Mouse (Mus musculus): Measurements from ENCODE around the gene Krba1. TPM values are rescaled to one million over a fixed set of nuclear protein-coding genes. Genes with fewer than 3 reads are reported as not detected.

Gene Krba1
- 10 to 100 TPM in 1 of 2 experiments, 1 to 10 TPM in 1; 8.7 to 11.0 TPM for total RNA-seq (2021)
- long read RNA-seq, experiment 1, full-length matches to known transcripts, result 4 of 12 reads
- long read RNA-seq, experiment 1, partial matches to known transcripts, result 3 of 12 reads
- long read RNA-seq, experiment 1, other reads (novel, unspliced or antisense), result 5 of 12 reads
- long read RNA-seq, experiment 2, full-length matches to known transcripts, result 4 of 9 reads
- long read RNA-seq, experiment 2, partial matches to known transcripts, result 4 of 9 reads
- long read RNA-seq, experiment 2, other reads (novel, unspliced or antisense), result 1 of 9 reads

DNA sequence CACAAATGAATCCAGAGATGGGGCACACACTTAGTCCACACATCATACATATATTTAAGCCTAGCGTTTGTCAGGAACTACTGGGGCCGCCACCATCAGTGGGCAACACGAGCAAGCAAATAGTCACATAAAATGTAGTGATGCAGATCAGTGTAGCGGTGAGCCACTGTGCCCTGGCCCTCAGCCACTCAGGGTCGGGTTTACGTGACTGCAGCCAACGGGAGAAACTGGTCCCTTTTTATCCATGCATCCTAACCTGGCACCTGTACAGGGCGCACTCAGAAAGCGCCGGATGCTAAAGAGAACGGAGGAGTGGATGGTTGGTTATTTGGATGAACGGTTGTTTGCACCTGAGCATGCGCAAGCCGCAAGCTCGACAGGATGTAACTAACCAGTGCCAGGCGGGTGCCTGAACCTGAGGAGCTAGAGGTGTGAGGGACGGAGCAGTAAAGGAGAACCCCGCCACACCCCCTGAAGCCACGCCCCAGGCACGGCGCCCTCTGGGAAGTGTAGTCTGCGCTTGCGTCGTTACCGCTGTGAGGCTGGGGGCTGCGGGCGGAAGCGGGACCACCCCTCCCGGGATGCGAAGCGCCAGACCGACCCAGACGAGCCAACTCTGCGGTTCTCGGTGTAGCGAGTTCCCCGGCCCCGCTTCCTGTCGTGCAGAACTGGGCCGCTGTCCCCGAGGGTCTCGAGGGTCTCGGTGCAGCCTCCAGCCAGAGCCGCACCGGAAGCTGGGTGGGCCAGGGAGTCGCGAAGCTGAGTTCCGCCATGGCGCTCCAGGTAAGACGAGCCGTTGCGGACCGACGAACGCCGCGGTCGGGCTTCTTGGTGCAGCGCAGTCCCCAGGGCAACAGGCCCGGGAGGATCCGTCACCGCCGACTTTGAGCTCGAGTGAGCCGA, at the start of gene Krba1:
Gene Krba1 (plus strand): TSS at position 482 of the 903 bp plus-strand sequence.
- DNase-seq, result peak; percentile 78
- intact Hi-C loops (cut with DNase I; ENCODE audit: low total_unique reads), result no loop called here

DNA sequence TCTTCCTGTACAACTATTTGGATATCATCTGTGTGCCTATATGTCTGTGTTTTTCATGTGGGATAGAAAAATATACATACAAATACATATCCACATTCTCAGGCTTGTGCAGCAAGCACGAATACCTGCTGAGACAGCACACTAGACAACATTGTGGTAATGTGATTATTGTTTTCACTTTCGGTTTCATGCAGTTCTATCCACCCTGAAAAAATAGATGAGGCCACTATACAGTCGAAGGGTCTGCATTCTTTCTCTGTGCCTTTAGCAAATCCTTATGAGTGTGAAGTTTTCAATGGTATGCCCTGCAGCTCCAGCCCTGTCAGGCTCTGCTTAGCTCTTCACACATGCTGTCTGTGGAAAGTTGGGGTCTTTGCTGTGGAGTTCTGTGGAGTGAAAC, 36.5 kb upstream of the Krba1 start:
- intact Hi-C loops (cut with DNase I; ENCODE audit: low total_unique reads), result no loop called here
- DNase-seq, result no peak

- DNase-seq, result no peak
- intact Hi-C loops (cut with DNase I; ENCODE audit: low total_unique reads), result no loop called here
Measured at GRCm38 (mm10) chr6:48366322-48366996, 28.9 kb upstream of the Krba1 start.

DNA sequence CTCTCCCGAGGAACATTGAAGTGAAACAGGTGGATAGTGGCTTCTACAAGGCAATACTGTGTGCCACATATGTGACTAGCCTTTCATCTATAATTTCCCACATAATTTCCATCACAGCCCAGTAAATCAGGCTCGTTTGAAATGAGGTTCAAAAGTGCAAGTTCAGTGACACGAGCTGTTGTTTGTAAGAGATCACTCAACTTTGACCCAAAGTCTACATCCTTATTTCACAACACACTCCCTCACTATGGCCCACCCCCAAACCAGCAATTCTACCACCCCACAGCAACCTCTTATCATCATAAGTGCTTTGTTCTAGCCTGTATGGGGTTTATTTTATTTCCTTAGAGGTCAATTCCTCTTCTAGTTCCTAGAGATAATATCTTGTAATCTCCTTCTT, 7.2 kb upstream of the Krba1 start:
- intact Hi-C loops (cut with DNase I; ENCODE audit: low total_unique reads), result no loop called here

GRCm38 (mm10) chr6:48393811-48394210, 1.6 kb upstream of the Krba1 start:
- DNase-seq, result no peak
- intact Hi-C loops (cut with DNase I; ENCODE audit: low total_unique reads), result no loop called here

More for the DNA sequence above, 7.2 kb upstream of the Krba1 start:
- DNase-seq, result no peak

DNA sequence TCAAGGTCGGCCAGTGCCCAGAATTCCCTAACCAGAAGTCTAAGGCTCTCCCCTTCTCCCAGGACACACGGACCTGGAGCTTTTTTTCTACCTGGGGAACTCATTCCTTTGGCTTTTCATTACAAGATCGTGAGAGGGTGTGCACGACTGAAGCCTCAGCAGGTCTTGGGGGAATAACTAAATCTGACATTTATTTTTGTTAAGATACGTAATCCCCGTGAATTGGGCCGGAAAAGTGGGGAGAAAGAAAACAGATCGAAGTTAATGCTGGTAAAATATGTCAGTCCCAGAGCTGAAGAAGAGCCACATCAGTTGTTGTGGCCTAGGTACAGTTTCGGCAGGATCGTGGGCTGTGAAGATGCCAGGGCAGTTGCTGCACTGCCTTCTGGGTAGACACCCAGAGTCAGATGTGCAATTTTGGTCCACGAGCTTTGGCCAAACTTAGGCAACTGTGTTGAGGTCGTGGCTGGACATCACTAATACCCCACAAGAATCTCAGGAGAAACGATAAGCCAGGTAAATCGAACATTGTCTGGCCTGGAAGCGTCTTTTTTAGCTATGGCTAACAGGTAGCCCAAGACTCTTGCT, 716 bp downstream of the Krba1 start:
- DNase-seq, result no peak
- intact Hi-C loops (cut with DNase I; ENCODE audit: low total_unique reads), result no loop called here

DNA sequence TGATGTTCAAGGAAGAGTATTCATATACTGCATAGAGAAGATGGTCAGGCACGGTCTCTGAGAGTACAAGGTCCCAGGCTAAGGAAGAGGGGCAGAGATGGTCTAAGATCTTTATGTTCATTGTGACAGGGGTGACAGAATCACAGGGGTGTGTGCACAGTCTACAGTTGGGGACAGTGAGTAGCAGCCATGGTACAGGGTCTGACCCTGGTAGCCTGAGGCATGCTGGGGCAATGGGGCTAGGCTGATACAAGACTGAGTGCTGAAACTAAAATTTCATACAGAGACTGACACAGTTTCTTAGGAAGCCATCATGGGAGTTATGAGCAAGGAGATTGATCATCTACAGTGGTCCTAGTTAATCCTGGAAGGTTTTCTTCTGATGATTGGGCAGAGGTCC, 1.3 kb downstream of the Krba1 start:
- intact Hi-C loops (cut with DNase I; ENCODE audit: low total_unique reads), result no loop called here
- DNase-seq, result no peak

- no peak for DNase-seq
Measured at GRCm38 (mm10) chr6:48397336-48397735, 1.9 kb downstream of the Krba1 start.

DNA sequence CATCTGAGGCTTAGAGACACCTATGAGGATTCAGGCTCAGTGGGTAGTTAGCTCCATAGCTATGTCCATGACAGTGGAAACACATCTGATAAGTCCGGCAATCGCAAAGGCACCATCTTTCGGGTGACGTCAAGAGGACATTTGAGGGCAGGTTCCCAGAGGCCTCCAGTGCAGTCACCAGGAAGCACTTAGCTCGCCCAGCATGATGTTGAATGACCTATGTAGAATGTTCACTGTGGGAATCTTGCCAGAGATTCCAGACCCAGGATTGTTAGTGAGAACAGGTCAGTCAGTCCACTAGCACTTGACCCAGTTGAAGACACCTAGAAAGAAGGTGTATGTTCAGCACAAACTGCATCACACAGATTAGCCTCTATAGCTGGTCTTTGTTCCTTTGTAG, 4.5 kb downstream of the Krba1 start:
- intact Hi-C loops (cut with DNase I; ENCODE audit: low total_unique reads), result no loop called here
- DNase-seq, result no peak

More at GRCm38 (mm10) chr6:48397336-48397735, 1.9 kb downstream of the Krba1 start:
- intact Hi-C loops (cut with DNase I; ENCODE audit: low total_unique reads), result no loop called here

DNA sequence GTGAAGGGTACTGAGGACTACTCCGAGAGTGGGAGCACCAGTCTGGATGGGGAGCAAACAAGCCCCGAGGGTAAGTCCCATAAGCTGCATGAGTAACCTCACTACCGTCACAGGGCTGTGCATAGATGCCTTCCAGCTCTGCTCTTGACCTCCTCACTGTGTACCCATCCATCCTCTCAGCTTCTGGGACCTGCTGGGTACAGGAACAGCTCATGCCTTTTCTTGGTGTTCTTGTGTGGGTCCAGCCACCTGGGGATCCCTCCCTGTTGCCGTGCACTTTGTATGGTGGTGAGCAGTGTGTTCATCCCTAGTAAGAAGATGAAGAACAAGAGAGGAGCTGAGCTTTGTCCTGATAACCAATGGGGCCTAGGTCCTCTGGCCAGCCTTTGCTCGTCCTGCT, 8.7 kb downstream of the Krba1 start:
- intact Hi-C loops (cut with DNase I; ENCODE audit: low total_unique reads), result no loop called here
- no peak for DNase-seq

DNA sequence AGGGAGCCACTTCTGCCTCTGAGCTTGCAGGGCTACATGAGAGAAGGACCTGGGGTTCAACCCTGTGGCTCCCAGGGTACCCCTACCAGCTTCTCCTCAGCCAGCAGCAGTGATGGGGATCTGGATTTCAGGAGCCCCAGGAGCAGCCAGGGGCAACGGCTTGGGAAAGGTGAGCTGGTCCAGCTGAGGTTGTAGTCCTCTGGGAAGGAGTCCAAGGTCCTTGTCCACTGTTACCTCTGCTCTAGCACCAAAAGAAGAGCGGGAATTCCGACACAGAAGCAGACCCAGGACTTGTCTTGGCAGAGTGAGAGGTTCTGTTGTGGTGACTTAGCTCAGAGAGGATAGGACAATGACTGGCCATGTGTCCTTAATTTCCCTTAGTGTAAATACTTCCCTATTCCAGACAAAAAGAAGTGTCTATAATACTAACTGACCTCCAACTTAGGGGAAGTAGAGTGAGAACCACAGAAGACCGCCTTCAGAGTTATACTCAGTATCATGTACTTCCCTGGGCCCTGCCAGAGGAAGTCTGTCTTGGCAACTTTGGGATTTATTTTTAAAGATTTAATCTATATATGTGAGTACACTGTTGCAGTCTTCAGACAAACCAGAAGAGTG, 14.4 kb downstream of the Krba1 start:
- intact Hi-C loops (cut with DNase I; ENCODE audit: low total_unique reads), result no loop called here
- no peak for DNase-seq

DNA sequence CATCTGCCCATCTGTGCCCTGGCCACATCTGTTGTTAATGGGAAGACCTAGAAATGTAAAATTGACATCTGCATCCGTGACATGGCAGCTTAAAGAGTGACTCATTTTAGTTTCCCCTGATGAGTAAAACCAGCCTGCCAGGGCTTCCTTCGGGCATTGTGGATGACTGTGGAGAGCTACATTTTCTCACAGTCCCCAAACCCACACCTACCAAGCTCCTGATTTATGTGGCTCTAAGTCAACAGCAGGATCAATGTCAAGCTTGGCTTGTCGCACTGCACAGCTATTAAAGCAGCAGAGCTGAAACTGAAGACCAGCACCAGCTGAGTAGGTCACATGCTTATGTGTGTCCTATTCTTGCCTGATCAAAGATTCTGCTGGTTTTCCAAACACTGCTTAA, 15.2 kb downstream of the Krba1 start:
- intact Hi-C loops (cut with DNase I; ENCODE audit: low total_unique reads), result no loop called here
- peak; percentile 36 for DNase-seq

- intact Hi-C loops (cut with DNase I; ENCODE audit: low total_unique reads), result no loop called here
- no peak for DNase-seq
Measured at GRCm38 (mm10) chr6:48411193-48412092, 16.1 kb downstream of the Krba1 start.

- DNase-seq, result no peak
Measured at GRCm38 (mm10) chr6:48412147-48412546, 16.8 kb downstream of the Krba1 start.

DNA sequence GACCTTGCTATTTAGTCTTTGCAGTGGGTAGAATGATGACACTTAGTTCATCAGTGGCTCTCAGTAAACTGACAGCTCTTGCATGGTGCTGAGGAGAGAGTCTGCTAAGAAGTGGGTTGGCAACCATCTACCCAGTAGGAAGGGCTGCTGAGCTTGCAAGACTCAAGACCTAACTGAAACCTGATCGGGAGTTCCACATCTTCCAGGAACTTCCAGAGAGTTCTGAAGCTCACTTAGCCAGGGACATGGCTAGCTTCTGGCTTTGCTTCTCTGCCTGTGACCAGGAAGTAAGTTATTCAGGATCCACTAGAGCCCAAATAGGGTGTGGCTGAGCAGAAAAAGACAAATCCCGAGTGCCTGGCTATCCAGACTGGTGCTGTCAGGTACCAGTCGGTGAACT, 17.3 kb downstream of the Krba1 start:
- intact Hi-C loops (cut with DNase I; ENCODE audit: low total_unique reads), result no loop called here
- no peak for DNase-seq

More at GRCm38 (mm10) chr6:48412147-48412546, 16.8 kb downstream of the Krba1 start:
- intact Hi-C loops (cut with DNase I; ENCODE audit: low total_unique reads), result no loop called here

- intact Hi-C loops (cut with DNase I; ENCODE audit: low total_unique reads), result no loop called here
- DNase-seq, result no peak
Measured at GRCm38 (mm10) chr6:48413081-48413480, 17.7 kb downstream of the Krba1 start.

DNA sequence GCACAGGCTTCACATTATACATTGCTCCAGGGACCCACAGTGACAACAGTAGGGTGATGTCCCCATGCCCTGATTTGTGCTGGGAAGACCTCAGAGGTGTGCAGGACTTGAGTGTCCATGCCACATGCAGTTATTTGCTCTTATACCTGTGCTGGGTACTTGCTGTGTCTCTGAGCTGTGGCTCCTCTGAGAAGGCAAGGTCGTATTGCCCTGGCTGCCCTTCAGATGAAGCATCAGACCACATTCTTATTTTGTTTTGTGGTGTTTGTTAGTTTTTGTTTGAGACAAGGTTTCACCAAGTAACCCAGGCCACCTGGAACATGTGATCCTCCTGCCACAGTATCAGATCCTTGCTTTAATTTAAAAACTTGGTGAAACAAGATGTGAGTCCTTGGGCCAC, 19.5 kb downstream of the Krba1 start:
- no peak for DNase-seq
- intact Hi-C loops (cut with DNase I; ENCODE audit: low total_unique reads), result no loop called here

DNA sequence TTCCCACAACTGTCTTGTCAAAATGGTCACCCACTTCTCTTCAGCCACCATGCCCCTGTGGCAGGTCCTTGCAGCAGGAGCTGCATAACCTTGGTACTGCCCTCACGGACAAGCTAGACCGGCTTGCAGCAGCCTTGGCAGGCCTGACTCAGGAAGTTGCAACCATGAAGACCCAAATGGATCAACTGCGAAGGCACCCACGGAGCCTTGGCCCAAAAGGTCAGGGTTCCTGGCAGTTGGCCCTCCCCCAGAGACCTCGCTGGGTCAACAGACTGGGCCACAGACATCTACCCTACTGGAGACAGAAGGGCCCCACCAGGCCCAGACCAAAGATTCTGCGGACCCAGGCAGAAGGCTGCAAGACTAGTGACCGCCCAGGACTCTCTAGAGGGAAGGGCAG, 20.2 kb downstream of the Krba1 start:
- intact Hi-C loops (cut with DNase I; ENCODE audit: low total_unique reads), result no loop called here
- DNase-seq, result no peak

Data from gastrocnemius, postnatal 14 days (tissue).